Mouse (Mus musculus) C3H10T1/2 (cell line): ENCODE data around the gene Psmb9. TPM values are rescaled to one million over a fixed set of nuclear protein-coding genes. Genes with fewer than 3 reads are reported as not detected.

ENCODE experiments used
- polyA plus RNA-seq, 2 experiments: library from polyadenylated mRNA; unstranded; fragments of >200 nt; fragmentation: generic; extraction: Trizol; gene quantifications; one replicate each; pipeline ENCODE4 v1.2.1; 2012; ENCODE audit warnings: missing spikeins in 2 of 2

Psmb9 gene
- polyA plus RNA-seq, result 1 to 10 TPM in 1 of 2 experiments, under 1 TPM in 1; 0.21 to 2.7 TPM

DNA sequence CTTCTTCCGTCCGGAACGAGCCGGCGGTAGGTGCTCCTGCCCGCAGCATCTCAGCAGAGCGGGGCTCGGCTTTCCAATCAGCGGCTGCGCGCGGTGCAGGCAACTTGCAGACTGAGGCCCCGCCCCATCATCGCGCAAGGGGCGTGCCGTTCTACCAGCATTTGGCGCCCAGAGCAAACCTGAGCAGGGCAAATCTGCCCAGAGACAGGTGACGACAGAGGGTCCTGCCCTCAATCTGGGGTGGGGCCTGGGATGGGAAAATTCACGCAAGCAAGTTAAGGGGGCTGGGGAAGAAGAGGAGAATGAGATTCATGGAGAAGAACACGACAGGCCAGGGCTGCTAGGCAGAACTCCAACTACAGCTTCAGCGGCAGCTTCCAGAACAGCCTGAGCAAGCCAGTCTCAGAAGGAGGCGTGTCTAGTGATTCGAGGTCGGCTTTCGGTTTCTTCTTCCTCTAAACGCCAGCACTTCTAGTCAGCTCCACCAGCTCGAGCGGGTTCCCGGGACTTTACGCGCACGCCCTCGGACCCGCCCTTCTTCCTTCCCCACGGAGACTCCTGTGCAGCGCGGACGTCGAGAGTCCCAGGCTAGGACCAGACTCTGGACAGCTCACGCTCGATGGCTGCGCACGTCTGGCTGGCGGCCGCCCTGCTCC is at the start of gene Psmb9, which contains the start of gene Tap1:
Gene Psmb9, minus strand, starts transcription at position 504 of the 656 bp plus-strand sequence.
Gene Tap1, plus strand, starts transcription at position 293 of the 656 bp plus-strand sequence.

GRCm38 (mm10) chr17:34203444-34203843 is 15.9 kb upstream of the Psmb9 start, which contains the start of gene Tap2:
Gene Tap2, plus strand, starts transcription at chr17:34203527.

DNA sequence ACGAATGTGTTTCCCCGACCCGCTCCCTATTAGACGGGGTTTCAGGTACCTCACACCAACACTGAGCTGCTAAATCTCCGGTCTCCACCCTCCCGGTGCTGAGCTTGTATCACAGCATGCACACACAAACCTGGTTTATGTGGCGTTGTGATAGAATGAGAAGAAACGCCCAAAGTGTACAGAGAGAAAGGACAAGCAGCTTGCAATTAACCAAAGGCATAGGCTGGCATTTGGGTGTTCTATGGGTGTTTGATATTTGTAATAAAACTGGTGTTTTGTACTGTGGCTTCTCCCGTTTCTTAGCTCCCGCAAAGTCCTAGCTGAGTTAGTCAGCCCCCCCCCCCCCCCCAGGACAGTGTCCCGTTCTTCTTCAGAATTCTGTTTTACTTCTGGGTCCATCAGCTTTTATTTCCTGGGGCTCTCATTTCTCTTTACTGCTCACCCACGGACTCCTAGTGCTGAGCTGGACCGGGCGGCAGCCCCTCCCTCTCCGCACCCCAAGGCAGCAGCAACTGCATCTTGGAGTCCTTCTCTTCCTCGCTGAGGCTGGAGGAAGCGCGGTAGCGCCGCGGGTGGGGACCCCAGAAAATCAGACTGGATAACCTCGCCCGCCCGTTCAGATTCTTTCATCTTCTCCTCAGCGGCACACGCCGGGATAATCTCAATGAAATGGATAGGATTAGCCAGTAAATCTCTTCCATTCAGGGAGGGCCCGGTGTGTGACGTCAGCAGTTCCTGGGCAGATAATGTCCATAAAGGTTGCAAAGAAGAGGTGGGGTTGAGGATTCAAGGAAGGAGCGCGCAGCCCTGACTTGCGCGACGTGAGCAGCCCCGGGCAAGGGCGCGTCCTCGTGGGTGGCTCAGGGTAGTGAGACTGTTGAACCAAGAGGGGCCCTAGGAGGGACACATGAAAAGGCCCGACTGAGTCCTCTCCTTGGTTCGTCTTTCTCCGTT is 9.7 kb upstream of the Psmb9 start, which contains the start of gene Psmb8:
Gene Psmb8, plus strand, starts transcription at position 781 of the 954 bp plus-strand sequence.

GRCm38 (mm10) chr17:34152923-34153322 is 34.6 kb downstream of the Psmb9 start, which contains the start of gene H2-DMb1:
Gene H2-DMb1, plus strand, starts transcription at chr17:34153072.

GRCm38 (mm10) chr17:34143033-34143432 is 44.5 kb downstream of the Psmb9 start, which contains the start of gene H2-DMb2:
Gene H2-DMb2, plus strand, starts transcription at chr17:34143307.

Other genes with a start within 250 kb of the Psmb9 start
- 100 to 1,000 TPM; 122 to 253 TPM for gene Pfdn6, start 247.4 kb downstream of the Psmb9 start, polyA plus RNA-seq
- 10 to 100 TPM; 25.4 to 28.0 TPM for gene Wdr46, start 247.1 kb downstream of the Psmb9 start, polyA plus RNA-seq
- 1 to 10 TPM in 1 of 2 experiments, under 1 TPM in 1; 0.66 to 1.2 TPM for gene B3galt4, start 236.3 kb downstream of the Psmb9 start, polyA plus RNA-seq
- 10 to 100 TPM; 20.0 to 36.5 TPM for gene Vps52, start 232.0 kb downstream of the Psmb9 start, polyA plus RNA-seq
- gene Rps18, start 231.8 kb downstream of the Psmb9 start, polyA plus RNA-seq, result 100 to 1,000 TPM; 437 to 511 TPM
- 10 to 100 TPM in 1 of 2 experiments, 1 to 10 TPM in 1; 4.9 to 16.7 TPM for gene H2-K1, start 187.4 kb downstream of the Psmb9 start, polyA plus RNA-seq
- gene Ring1, start 163.1 kb downstream of the Psmb9 start, polyA plus RNA-seq, result 10 to 100 TPM; 21.3 to 55.6 TPM
- 10 to 100 TPM; 28.3 to 67.1 TPM for gene H2-Ke6, start 159.7 kb downstream of the Psmb9 start, polyA plus RNA-seq
- 100 to 1,000 TPM; 129 to 161 TPM for gene Slc39a7, start 156.1 kb downstream of the Psmb9 start, polyA plus RNA-seq
- gene Rxrb, start 156.0 kb downstream of the Psmb9 start, polyA plus RNA-seq, result 10 to 100 TPM; 41.4 to 60.6 TPM
- 1 to 10 TPM in 1 of 2 experiments, under 1 TPM in 1; 0.06 to 3.6 TPM for gene Col11a2, start 148.3 kb downstream of the Psmb9 start, polyA plus RNA-seq
- gene H2-Oa, start 95.4 kb downstream of the Psmb9 start, polyA plus RNA-seq, result not detected
- gene H2-DMa, start 68.2 kb downstream of the Psmb9 start, polyA plus RNA-seq, result 10 to 100 TPM in 1 of 2 experiments, 1 to 10 TPM in 1; 5.1 to 26.0 TPM
- 100 to 1,000 TPM in 1 of 2 experiments, 10 to 100 TPM in 1; 56.1 to 145 TPM for gene Brd2, start 65.1 kb downstream of the Psmb9 start, polyA plus RNA-seq
- gene H2-DMb2, start 44.5 kb downstream of the Psmb9 start, polyA plus RNA-seq, result under 1 TPM; 0.04 to 0.47 TPM
- under 1 TPM; 0.12 to 0.91 TPM for gene H2-DMb1, start 34.7 kb downstream of the Psmb9 start, polyA plus RNA-seq
- gene Tap1, start 211 bp downstream of the Psmb9 start, polyA plus RNA-seq, result 1 to 10 TPM in 1 of 2 experiments, under 1 TPM in 1; 0.30 to 5.7 TPM
- gene Psmb8, start 10.0 kb upstream of the Psmb9 start, polyA plus RNA-seq, result 1 to 10 TPM in 1 of 2 experiments, under 1 TPM in 1; 0.05 to 1.6 TPM
- 10 to 100 TPM in 1 of 2 experiments, under 1 TPM in 1; 0.12 to 13.2 TPM for gene Tap2, start 15.8 kb upstream of the Psmb9 start, polyA plus RNA-seq
- gene H2-Ob, start 51.1 kb upstream of the Psmb9 start, polyA plus RNA-seq, result not detected
- gene H2-Ab1, start 69.9 kb upstream of the Psmb9 start, polyA plus RNA-seq, result not detected
- not detected for gene H2-Aa, start 100.1 kb upstream of the Psmb9 start, polyA plus RNA-seq
- under 1 TPM in 1 of 2 experiments, not detected in 1; 0.04 TPM for gene H2-Eb1, start 118.1 kb upstream of the Psmb9 start, polyA plus RNA-seq
- gene H2-Eb2, start 137.9 kb upstream of the Psmb9 start, polyA plus RNA-seq, result not detected
- gene Btnl2, start 167.1 kb upstream of the Psmb9 start, polyA plus RNA-seq, result not detected
- not detected for gene Btnl1, start 189.4 kb upstream of the Psmb9 start, polyA plus RNA-seq
- not detected for gene BC051142, start 211.1 kb upstream of the Psmb9 start, polyA plus RNA-seq